Mouse (Mus musculus): ENCODE results near the gene Mylk4.

Mylk4 gene

DNA sequence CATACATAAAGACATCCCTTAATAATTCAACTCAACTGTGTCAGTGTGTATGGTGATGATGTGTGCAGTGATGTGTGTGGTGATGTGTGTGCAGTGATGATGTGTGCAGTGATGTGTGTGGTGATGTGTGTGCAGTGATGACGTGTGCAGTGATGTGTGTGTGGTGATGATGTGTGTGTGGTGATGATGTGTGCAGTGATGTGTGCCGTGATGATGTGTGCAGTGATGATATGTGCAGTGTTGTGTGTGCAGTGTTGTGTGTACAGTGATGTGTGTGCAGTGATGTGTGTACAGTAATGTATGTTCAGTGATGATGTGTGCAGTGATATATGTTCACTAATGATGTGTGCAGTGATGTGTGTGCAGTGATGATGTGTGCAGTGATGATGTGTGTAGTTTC lies 75.9 kb downstream of the Mylk4 start:
- DNase-seq (ENCODE audit: low spot score) = no peak

DNA sequence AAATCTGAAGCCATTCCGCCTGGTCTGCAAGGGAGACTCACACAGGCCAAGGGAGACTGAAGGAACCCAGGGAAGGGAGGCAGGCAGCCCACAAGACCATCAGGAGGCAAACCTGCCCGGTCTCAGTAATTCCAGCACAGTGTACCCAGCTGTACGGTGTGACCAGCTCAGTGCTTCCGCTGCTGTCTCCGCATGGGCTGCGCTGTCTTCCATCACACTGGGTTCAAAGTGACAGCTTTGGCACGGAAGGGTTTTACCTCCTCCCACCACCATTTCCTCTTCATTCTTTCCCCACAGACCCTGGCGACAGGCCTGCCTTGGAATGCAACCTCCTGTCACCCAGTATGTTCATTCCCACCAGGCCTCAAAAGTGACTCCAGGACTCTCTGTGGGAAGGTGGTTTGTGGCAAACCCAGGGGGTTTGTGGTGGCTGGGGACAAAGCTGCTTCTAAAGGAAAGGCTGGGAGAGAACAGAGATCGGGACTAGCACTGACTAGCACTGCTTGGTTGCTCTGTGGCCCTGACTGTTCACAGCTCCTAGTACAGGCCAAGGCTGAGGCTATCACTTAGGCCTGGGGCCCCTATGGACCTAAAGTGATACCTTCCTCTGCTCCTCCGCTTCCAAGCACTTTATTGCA lies 77.0 kb downstream of the Mylk4 start:
- DNase-seq (ENCODE audit: low spot score) = no peak

DNA sequence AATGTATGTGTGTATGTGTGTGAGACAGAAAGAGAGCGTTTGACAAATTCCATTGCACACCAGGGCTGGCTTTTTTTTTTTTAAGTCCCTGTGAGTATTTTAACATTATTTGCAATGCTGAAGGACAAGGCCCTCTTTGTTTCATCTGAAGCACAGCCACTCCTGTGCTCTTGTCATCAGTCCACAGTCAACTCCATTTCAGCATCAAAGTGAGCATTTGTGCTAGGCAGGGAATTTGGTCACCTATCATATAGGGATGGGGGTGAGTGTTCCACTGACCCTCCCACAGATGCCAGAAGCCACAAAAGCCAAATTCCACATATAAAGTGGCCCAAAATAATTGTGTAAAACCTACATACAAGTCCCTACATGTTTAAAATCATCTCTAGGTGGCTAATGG lies 78.4 kb downstream of the Mylk4 start:
- DNase-seq (ENCODE audit: low spot score) = no peak

DNA sequence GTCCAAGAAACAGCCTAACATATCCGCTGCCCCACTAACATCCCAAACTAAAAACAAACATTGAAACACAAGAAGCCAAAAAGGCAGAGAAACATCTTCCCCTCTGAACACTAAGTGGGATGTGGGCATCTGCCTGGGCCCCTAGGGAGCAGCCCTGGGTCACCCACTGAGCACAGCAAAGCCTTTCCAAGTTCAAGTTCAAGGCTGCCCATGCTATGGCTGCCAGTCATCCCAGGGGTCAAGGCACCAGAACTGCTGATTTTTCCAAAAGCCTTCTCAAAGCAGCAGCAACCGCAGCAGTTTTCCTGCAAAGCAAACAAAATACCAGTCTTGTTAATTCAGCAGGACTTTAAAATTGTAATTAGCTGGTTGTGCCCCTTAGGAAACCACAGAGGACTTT lies 78.8 kb downstream of the Mylk4 start:
- no peak for DNase-seq (ENCODE audit: low spot score)

DNA sequence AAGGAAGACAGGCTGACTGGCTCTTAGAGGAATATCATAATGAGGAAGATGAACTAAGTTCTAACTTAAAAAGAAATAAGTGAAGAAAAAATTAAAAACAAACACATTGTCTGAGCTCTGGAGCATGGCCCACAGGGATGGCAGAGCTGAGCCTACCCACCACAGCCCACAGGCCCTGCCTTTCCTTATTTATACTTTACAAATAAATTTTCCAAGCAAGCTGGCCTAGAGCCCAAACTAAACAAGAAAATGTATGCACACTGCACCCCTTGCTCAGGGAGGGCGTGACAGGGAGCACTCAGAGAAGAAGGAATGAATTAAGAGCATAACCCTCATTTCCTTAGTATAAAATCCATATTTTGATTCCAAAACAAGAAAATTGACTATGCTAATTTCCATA lies 82.2 kb downstream of the Mylk4 start:
- no peak for DNase-seq (ENCODE audit: low spot score)

DNA sequence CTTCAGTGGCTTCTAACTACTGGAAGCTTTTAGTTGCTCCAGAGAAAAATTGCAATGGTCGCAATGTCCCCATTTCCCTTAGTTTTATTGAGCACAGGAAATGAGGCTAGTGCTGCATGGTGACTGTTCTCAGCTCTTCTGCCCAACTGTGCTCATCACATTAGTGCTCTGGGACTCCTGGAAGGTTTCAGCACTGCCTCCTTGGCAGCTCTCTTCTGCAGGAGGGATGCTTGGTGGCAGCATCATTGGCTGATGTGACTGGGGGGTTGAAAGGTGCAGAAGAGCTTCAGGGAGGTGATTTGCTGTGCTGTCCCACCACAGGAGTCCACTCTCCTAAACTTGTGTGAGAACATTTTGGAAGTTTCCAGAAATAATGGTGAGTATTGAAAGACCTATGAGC lies 84.4 kb downstream of the Mylk4 start:
- DNase-seq (ENCODE audit: low spot score) = no peak

DNA sequence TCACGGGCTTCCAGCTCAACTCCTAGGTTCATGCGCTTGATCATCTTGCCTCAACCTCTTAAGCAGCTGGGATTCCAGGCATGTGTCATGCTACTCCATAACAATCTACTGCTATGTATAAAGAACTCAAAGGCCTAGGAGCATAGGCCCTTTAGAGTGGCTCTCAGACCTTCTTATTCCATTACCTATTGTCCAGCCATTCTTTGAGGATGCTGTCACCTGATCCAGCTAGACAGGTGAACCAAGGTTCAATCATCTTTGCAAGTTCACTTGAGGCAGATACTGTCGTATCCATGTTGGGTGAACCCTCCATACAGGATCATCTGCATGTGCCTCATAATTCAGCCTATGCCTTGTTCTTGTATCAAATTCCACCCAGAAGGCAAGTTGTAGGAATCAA lies 84.8 kb downstream of the Mylk4 start:
- no peak for DNase-seq (ENCODE audit: low spot score)

DNA sequence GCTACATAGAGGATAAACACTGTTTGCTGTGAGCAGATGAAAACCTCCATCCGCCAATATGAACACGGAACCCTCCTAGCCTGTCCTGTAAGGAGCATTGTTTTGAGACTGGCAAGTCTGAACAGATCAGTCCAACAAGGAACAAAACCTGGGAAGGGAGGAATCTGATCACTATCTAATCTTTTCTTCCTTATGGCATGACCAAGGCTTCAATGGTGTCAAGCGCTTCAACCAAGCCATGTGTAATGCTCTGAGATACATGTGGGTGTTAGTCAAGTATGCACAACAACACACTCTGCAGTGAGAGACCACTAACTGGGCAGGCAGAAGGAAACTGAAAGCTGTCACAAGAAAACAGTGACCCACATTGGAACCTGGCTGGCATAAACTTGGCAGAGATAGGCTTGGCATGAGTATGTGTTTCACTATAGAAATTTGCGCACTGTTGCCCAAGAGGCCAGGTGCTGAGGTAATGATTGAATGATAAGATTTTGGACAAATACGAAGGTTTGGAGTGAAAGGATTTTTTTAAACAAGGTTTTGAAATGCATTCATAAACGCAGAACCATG lies 89.8 kb downstream of the Mylk4 start:
- no peak for DNase-seq (ENCODE audit: low spot score)

DNA sequence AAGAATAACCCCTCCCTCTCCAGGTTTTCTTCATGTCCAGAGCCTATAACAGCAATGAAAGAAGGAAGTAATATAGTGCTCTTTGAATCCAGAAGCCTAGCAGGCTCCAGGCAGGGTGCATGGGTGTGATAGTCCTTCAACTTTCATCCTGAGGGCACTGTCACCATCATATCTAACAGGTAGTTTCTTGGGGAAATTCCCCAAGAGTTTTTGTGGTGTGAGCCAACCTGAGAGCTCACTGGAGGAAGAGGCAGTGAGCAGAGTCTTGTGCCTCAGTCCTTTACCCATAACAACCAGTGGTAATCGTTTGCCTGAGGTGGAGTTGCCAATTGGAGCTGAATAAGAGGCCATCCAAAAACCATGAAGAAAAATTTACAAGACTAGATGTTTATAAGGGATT lies 91.2 kb downstream of the Mylk4 start:
- DNase-seq (ENCODE audit: low spot score) = no peak

DNA sequence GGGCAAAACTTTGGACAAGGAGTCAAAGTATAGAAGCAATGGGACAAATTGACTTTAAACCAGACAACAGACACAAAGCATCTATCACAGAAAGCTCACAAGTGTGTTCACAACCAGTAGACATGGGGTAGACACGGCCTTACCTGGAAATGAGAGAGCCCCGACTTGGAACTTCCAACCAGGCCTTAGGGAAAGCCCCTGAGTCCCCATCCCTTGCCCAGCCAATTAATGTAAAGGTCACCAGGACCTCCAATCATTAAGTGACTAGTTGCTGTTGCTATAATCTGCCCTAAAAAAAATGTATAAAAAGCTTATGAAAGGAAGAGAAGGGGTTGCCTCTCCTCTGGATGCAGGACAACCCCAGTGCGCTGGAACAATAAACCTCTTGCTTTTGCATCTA lies 93.5 kb downstream of the Mylk4 start:
- DNase-seq (ENCODE audit: low spot score) = no peak

DNA sequence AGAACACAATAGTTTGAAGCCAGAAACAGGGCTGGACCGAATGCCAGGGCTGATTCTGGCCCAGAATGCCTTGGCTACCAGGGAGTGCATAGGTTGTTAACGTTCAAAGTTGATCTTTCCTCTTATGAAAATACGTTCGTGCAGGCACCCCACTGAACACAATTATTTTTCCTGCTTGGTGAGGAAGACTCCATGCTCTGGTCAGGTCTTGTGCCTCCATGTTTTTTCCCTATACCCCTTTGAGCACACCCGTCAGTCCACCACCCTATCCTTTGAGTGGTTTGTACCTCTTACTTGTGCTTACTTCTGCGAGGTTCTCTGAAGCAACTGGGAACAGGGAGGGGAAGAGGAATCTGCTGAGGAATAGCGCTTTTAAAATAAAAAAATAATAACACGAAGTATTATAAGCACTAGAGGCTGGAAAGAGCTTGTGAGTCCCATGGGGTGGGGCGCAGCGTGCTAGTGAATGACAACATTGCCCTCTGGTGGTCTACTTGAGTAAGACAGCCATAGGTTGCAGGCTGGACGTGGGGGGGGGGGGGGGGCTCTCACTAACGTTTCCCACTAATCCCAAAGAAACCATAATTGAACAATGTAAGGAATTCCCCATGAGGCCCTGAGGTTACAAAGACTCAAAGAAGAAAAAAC lies 102.8 kb downstream of the Mylk4 start:
- no peak for DNase-seq (ENCODE audit: low spot score)

DNA sequence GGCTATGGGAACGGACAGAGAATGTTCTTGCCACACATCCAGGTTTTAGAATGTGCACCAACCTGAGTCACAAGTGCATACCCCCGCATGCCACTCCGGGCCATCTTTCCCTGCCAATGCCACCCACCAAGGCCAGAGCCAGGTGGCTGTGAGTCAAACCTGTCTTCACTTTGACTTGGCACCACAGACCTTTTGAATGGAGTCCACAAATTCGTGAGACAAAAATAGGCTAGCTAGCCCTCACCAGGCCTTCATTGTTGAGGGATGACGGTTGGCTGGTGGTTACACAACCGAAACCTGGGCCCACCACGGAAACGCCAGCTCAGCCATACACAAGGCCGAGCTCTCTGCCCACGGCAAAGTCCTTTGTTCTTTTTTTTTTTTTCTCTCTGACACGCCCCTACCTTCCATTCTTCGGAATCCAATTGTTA lies 103.6 kb downstream of the Mylk4 start:
- no peak for DNase-seq (ENCODE audit: low spot score)

DNA sequence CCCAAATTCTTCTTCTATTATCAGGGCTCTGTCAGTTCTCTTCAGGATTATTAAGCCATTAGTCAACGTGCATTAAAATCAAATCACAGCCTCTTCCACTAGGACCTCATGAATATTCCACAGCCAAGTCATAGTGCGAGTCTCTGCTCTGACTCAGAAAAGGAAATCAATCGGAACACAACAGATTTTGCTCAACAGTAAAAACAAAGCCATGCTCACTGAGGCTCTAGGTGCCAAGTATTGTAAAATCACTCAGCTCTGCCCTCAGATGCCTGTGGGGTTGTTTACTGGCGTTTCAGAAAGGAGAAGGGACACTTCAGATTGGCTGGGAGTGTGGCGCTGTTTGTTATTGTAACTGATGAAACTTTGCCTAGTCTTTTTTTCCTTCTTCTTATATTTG lies 104.8 kb downstream of the Mylk4 start:
- no peak for DNase-seq (ENCODE audit: low spot score)

DNA sequence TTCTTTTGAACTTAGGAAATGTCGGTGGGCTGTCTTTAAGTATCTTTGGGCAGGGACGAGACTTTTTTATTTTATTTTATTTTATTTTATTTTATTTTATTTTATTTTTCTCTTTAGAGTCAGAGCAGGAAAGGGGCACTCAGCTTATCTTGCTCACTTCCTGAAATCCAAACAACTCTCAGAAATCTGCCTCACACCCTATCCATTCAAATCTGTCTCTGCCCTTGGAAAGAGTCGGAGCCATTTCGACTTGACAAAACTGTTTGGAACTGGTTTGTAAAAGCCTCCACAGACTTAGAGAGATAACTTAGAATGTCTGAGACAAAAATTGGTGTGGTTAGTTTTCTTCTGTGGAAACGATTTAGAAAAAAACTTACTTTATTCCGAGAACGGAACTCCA lies 113.0 kb downstream of the Mylk4 start:
- no peak for DNase-seq (ENCODE audit: low spot score)

DNA sequence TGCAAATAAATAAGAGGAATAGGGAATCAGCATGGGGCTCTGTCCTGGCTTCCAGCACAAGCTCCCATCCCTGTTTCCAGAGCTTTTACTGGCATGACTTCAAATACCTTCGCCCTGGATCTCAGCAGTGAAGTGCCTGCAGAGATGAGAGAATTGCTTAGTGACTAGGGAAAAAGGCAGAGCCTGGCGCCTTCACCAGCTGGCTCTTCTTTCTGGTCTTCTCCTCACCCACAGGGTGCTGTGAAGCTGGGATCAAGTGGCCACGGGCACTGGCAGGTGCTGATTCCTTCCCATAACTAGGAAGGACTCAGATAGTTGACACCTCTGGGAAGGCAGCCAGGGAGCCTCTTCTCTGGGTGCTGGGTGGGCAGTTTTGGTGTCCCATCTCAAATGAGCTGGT lies 115.5 kb downstream of the Mylk4 start:
- no peak for DNase-seq (ENCODE audit: low spot score)

DNA sequence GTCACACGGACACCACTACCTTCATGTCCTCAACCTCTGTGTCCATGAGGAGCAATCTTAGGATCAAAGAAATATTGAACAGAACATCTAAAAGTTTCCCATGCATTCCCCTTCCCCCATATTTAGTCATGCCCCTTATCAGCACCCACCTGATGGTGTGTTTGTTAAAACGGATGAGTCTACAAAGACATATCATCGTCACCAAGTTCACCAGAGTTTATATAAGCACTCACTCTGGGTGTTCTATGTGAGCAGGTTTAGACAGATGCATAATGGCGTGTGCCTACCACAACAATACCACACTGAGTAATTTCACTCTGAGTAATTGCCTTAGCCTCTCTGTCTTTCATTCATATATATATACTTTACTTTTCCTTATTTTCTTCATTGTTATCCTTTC lies 116.4 kb downstream of the Mylk4 start:
- no peak for DNase-seq (ENCODE audit: low spot score)

DNA sequence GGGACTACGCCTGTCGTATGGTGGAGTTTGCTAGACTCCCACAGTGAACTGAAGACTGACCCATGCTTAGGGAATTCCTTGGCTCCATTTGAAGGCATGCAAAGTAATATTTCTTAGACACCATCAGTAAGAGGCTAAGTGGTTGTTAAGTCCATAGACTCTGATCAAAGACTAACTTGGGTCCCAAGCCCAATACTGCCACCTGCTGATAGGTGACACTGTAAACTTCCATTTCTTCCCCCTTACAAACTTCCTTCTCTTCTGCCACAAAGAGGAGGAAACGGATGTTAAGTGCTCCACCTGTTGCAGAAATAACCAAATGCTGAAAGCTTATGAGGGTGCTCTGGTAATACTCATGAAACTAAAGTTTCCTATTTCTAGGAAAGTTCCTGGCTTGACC lies 121.7 kb downstream of the Mylk4 start:
- DNase-seq (ENCODE audit: low spot score) = no peak

DNA sequence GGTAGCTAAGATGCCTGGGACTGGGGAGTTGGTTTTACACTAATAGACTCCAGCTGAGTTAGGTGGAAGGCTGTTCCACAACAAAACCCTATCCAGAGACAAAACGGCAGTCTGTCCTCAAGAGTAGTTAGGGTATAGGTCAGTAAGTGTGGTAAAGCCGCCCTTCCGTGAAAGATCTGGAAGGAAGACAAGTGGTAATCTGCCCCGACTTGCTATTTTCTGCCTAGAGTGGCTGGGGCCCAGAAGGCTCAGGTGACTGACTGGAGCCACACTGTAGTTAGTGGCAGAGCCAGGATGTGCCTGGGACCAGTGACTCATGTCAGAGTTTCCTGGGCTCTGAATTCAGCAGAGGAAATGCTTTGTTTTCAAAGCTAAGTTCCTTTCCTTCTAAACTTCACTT lies 123.5 kb downstream of the Mylk4 start:
- no peak for DNase-seq (ENCODE audit: low spot score)

DNA sequence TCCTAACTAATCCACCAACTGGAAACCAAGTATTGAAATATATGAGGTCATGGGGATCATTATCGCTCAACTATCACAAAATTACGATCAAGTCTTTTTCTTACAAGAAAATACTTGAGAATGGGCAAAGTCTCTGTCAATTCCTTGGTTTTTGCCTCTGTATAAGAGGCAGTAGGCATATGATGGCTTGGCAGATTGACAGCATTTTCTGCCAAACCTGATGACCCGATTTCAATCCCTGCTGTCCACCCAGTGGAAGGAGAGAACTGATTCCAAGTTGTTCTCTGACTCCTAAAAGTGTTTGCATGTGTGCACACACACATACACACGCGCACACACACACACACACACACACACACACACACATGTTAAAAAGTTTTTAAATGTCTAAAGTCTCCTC lies 124.5 kb downstream of the Mylk4 start:
- no peak for DNase-seq (ENCODE audit: low spot score)

DNA sequence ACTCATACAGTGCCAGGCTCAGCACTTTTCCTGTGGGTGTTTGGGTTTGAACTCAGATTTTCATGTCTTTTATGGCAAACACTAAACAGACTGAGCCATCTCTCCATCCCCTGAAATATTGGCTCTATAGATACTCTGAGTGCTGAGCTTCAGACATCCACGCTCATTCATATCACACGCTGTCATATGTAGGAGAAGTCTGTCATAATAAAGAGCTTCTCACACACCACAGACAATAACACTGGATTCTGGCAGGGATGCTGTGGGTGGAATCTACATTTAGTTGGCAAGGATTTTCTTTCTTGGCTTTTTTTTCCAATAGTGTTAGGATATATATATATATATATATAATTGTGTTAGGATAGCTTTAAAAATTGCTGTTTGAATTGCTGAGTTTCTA lies 126.2 kb downstream of the Mylk4 start:
- DNase-seq (ENCODE audit: low spot score) = no peak

Measured in spleen, adult 12 weeks (tissue).